Mouse (Mus musculus): ENCODE results near the gene Ywhag. TPM values are rescaled to one million over a fixed set of nuclear protein-coding genes. Genes with fewer than 3 reads are reported as not detected.

The Ywhag gene
- polyA plus RNA-seq, 1 experiment from 2014 or later, result 60.1 TPM

GRCm38 (mm10) chr5:135923901-135924300, 10.5 kb downstream of the Ywhag start:
- Histone ChIP-seq H3K27me3 (ENCODE audit: control insufficient read depth, insufficient read depth, low read depth, low read length) (no peaks in the 10 kb centered on the region), H3K9me3 (replicated peaks; ENCODE audit: control insufficient read depth, low read length) (no peaks in the 10 kb centered on the region), H3K4me3 (ENCODE audit: low read depth, low read length) (no peak overlapping the region), H3K4me1 (ENCODE audit: control insufficient read depth, low read depth, low read length) (no peaks in the 10 kb centered on the region), H3K36me3 (ENCODE audit: control insufficient read depth, insufficient read depth) (peaks cover 14% of the 10 kb centered on the region), H3K4me2 (ENCODE audit: low read depth, low read length) (no peak overlapping the region), H3K27ac (ENCODE audit: low read length) (no peak overlapping the region), H3K9ac (ENCODE audit: low read depth, low read length) (no peak overlapping the region)
- ATAC-seq (ENCODE audit: low read depth), result no peak
- WGBS (ENCODE audit: insufficient replicate concordance), result 84% methylated on average over 7 of the region's 7 CpGs

DNA sequence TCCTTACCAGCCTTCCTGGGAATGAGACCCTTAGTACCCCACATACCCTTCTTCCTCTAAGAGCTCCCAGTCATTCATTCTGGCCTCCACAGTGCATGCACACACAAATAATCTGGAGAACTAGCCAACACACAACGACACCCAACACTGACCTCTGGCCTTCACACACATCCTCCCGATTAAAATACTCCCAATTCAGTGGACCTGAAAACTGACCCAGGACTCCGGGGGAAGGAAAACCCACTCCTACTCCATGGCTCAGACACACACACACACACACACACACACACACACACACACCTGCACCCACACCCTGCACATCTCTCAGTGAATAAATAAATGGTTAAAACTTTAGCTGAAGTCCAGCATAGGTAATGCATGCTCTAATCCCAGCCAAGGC, 14.5 kb downstream of the Ywhag start:
- H3K9ac ChIP-seq (ENCODE audit: low read depth, low read length), result no peak overlapping the region
- no peak overlapping the region for H3K27ac ChIP-seq (ENCODE audit: low read length)
- H3K4me1 ChIP-seq (ENCODE audit: control insufficient read depth, low read depth, low read length), result no peaks in the 10 kb centered on the region; the same call in none of the 2 replicates
- 68% methylated on average over 3 of the region's 3 CpGs for WGBS (ENCODE audit: insufficient replicate concordance)
- no peak overlapping the region for H3K4me2 ChIP-seq (ENCODE audit: low read depth, low read length)
- H3K9me3 ChIP-seq (replicated peaks; ENCODE audit: control insufficient read depth, low read length), result no peaks in the 10 kb centered on the region
- no peak overlapping the region for H3K4me3 ChIP-seq (ENCODE audit: low read depth, low read length)
- peaks cover 19% of the 10 kb centered on the region for H3K36me3 ChIP-seq (ENCODE audit: control insufficient read depth, insufficient read depth)
- ATAC-seq (ENCODE audit: low read depth), result no peak
- no peaks in the 10 kb centered on the region for H3K27me3 ChIP-seq (ENCODE audit: control insufficient read depth, insufficient read depth, low read depth, low read length)

DNA sequence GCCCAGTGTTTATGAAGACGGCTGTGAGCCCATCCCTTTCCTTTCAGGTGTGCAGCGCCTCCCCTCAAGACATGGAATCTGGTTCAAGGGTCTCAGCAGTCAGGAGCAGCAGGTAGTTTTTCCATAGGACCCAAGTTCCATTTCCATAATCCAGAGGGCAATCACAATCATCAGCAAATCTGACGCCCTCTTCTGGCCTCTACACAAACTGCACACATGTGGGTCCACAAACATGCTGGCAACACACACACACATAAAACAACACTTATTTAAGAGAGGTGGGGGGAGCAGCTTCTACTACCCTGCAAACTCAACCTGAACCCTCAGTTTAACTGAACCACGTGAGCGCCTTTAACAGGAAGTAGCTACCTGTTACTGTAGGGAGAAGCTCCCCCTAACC, 15.8 kb downstream of the Ywhag start:
- 88% methylated on average over 5 of the region's 5 CpGs for WGBS (ENCODE audit: insufficient replicate concordance)
- Histone ChIP-seq H3K27ac (ENCODE audit: low read length) (no peak overlapping the region), H3K4me3 (ENCODE audit: low read depth, low read length) (no peak overlapping the region), H3K4me1 (ENCODE audit: control insufficient read depth, low read depth, low read length) (peaks cover 6% of the 10 kb centered on the region), H3K27me3 (ENCODE audit: control insufficient read depth, insufficient read depth, low read depth, low read length) (no peaks in the 10 kb centered on the region), H3K4me2 (ENCODE audit: low read depth, low read length) (no peak overlapping the region), H3K9ac (ENCODE audit: low read depth, low read length) (no peak overlapping the region), H3K36me3 (ENCODE audit: control insufficient read depth, insufficient read depth) (peaks cover 19% of the 10 kb centered on the region), H3K9me3 (replicated peaks; ENCODE audit: control insufficient read depth, low read length) (no peaks in the 10 kb centered on the region)
- no peak for ATAC-seq (ENCODE audit: low read depth)

DNA sequence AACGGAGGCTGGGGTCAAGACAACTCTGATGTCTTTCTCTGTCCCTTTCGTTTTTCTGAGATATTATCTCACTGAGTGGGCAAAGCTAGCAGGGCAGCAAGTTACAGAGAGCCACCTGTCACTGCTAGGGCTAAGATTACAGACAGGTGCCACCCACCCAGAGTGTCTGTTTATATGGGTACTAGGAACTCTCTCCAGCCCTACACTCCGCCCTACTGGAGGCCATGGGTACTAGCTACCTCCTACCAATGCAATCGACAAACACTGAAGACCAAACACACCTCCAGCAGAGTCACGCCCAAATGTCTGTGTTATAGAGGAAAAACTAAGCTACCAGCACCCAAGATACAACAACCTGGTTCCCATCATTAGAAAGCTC, 16.4 kb downstream of the Ywhag start:
- Histone ChIP-seq H3K9me3 (replicated peaks; ENCODE audit: control insufficient read depth, low read length) (no peaks in the 10 kb centered on the region), H3K4me1 (ENCODE audit: control insufficient read depth, low read depth, low read length) (peaks cover 11% of the 10 kb centered on the region), H3K4me3 (ENCODE audit: low read depth, low read length) (no peak overlapping the region), H3K27ac (ENCODE audit: low read length) (no peak overlapping the region), H3K36me3 (ENCODE audit: control insufficient read depth, insufficient read depth) (peaks cover 19% of the 10 kb centered on the region), H3K27me3 (ENCODE audit: control insufficient read depth, insufficient read depth, low read depth, low read length) (no peaks in the 10 kb centered on the region), H3K9ac (ENCODE audit: low read depth, low read length) (no peak overlapping the region), H3K4me2 (ENCODE audit: low read depth, low read length) (no peak overlapping the region)
- no peak for ATAC-seq (ENCODE audit: low read depth)
- 75% methylated on average over 5 of the region's 5 CpGs for WGBS (ENCODE audit: insufficient replicate concordance)

GRCm38 (mm10) chr5:135917327-135918058, 16.9 kb downstream of the Ywhag start:
- peaks cover 11% of the 10 kb centered on the region for H3K4me1 ChIP-seq (ENCODE audit: control insufficient read depth, low read depth, low read length)
- H3K4me3 ChIP-seq (ENCODE audit: low read depth, low read length), result no peak overlapping the region
- peaks cover 16% of the 10 kb centered on the region for H3K36me3 ChIP-seq (ENCODE audit: control insufficient read depth, insufficient read depth)
- H3K27me3 ChIP-seq (ENCODE audit: control insufficient read depth, insufficient read depth, low read depth, low read length), result no peaks in the 10 kb centered on the region
- no peak overlapping the region for H3K27ac ChIP-seq (ENCODE audit: low read length)
- no peak overlapping the region for H3K9ac ChIP-seq (ENCODE audit: low read depth, low read length)
- WGBS (ENCODE audit: insufficient replicate concordance), result 79% methylated on average over 8 of the region's 8 CpGs
- ATAC-seq (ENCODE audit: low read depth), result no peak
- no peak overlapping the region for H3K4me2 ChIP-seq (ENCODE audit: low read depth, low read length)
- no peaks in the 10 kb centered on the region for H3K9me3 ChIP-seq (replicated peaks; ENCODE audit: control insufficient read depth, low read length)

- H3K36me3 ChIP-seq (ENCODE audit: control insufficient read depth, insufficient read depth), result peaks cover 8% of the 10 kb centered on the region
- H3K27ac ChIP-seq (ENCODE audit: low read length), result no peak overlapping the region
- 81% methylated on average over 3 of the region's 3 CpGs for WGBS (ENCODE audit: insufficient replicate concordance)
Measured at GRCm38 (mm10) chr5:135916601-135917000, 17.8 kb downstream of the Ywhag start.

GRCm38 (mm10) chr5:135916051-135916565, 18.3 kb downstream of the Ywhag start:
- no peak for ATAC-seq (ENCODE audit: low read depth)
- H3K27me3 ChIP-seq (ENCODE audit: control insufficient read depth, insufficient read depth, low read depth, low read length), result no peaks in the 10 kb centered on the region
- H3K4me1 ChIP-seq (ENCODE audit: control insufficient read depth, low read depth, low read length), result peaks cover 11% of the 10 kb centered on the region
- whole genome bisulfite sequencing (ENCODE audit: insufficient replicate concordance), result 76% methylated on average over 6 of the region's 6 CpGs
- no peak overlapping the region for H3K4me3 ChIP-seq (ENCODE audit: low read depth, low read length)
- no peak overlapping the region for H3K4me2 ChIP-seq (ENCODE audit: low read depth, low read length)
- peaks cover 13% of the 10 kb centered on the region for H3K36me3 ChIP-seq (ENCODE audit: control insufficient read depth, insufficient read depth)
- H3K9ac ChIP-seq (ENCODE audit: low read depth, low read length), result no peak overlapping the region
- H3K9me3 ChIP-seq (replicated peaks; ENCODE audit: control insufficient read depth, low read length), result no peaks in the 10 kb centered on the region
- no peak overlapping the region for H3K27ac ChIP-seq (ENCODE audit: low read length)

More at GRCm38 (mm10) chr5:135916601-135917000, 17.8 kb downstream of the Ywhag start:
- H3K9ac ChIP-seq (ENCODE audit: low read depth, low read length), result no peak overlapping the region
- H3K4me2 ChIP-seq (ENCODE audit: low read depth, low read length), result no peak overlapping the region
- H3K4me1 ChIP-seq (ENCODE audit: control insufficient read depth, low read depth, low read length), result peaks cover 11% of the 10 kb centered on the region
- no peaks in the 10 kb centered on the region for H3K9me3 ChIP-seq (replicated peaks; ENCODE audit: control insufficient read depth, low read length)
- no peaks in the 10 kb centered on the region for H3K27me3 ChIP-seq (ENCODE audit: control insufficient read depth, insufficient read depth, low read depth, low read length)
- no peak overlapping the region for H3K4me3 ChIP-seq (ENCODE audit: low read depth, low read length)
- no peak for ATAC-seq (ENCODE audit: low read depth)

GRCm38 (mm10) chr5:135914156-135914555, 20.3 kb downstream of the Ywhag start:
- no peaks in the 10 kb centered on the region for H3K9me3 ChIP-seq (replicated peaks; ENCODE audit: control insufficient read depth, low read length)
- peak; percentile 63 for ATAC-seq (ENCODE audit: low read depth)
- no peak overlapping the region for H3K4me3 ChIP-seq (ENCODE audit: low read depth, low read length)
- H3K4me2 ChIP-seq (ENCODE audit: low read depth, low read length), result no peak overlapping the region
- H3K4me1 ChIP-seq (ENCODE audit: control insufficient read depth, low read depth, low read length), result peaks cover 14% of the 10 kb centered on the region
- H3K27ac ChIP-seq (ENCODE audit: low read length), result peak overlapping the region; percentile 52
- no peak overlapping the region for H3K9ac ChIP-seq (ENCODE audit: low read depth, low read length)
- peaks cover 17% of the 10 kb centered on the region for H3K36me3 ChIP-seq (ENCODE audit: control insufficient read depth, insufficient read depth)
- no peaks in the 10 kb centered on the region for H3K27me3 ChIP-seq (ENCODE audit: control insufficient read depth, insufficient read depth, low read depth, low read length)
- 66% methylated on average over 6 of the region's 6 CpGs for WGBS (ENCODE audit: insufficient replicate concordance)

DNA sequence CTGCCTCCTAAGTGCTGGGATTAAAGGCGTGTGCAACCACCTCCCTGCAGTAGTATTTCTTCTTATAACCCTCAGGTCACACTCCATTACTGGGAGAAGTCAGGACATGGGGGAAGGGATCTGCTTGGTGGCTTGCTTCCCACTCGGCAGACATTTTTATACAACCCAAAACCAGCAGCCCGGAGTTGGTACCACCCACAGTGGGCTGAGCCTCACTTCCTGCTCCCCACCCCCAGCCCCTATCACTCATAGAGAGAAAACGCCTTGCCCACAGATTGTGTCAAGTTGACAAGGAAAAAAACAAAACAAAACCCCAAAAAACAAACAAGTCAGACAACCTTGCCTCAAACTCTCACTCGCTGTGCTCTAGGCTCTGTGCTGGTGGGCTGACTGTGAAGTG, 21.2 kb downstream of the Ywhag start:
- ATAC-seq (ENCODE audit: low read depth), result no peak
- Histone ChIP-seq H3K4me2 (ENCODE audit: low read depth, low read length) (no peak overlapping the region), H3K9ac (ENCODE audit: low read depth, low read length) (no peak overlapping the region), H3K9me3 (replicated peaks; ENCODE audit: control insufficient read depth, low read length) (no peaks in the 10 kb centered on the region), H3K4me1 (ENCODE audit: control insufficient read depth, low read depth, low read length) (peaks cover 16% of the 10 kb centered on the region), H3K36me3 (ENCODE audit: control insufficient read depth, insufficient read depth) (peaks cover 14% of the 10 kb centered on the region), H3K27ac (ENCODE audit: low read length) (peak overlapping the region; percentile 17), H3K27me3 (ENCODE audit: control insufficient read depth, insufficient read depth, low read depth, low read length) (no peaks in the 10 kb centered on the region), H3K4me3 (ENCODE audit: low read depth, low read length) (no peak overlapping the region)
- 37% methylated on average over 5 of the region's 5 CpGs for WGBS (ENCODE audit: insufficient replicate concordance)
